Mouse (Mus musculus): ENCODE data around the gene Taf10.

DNA sequence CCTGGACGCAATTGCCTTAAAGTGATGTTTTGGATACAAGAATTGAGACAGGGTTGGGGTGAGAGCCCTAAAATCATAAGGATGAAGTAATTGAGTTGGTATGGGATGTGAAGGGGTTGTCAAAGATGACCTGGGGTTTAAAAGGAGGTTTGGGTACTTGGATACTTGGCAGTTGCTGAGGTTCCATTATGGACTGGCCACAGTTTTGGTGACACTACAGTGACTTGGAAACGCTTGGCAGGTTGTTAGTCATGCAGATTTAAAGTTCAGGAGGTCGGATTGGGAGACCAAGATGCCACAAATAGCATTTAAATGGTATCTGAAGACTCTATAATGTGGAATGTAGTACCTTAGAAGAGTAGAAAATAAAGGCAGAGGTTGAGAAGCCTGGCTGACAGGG lies 6.5 kb downstream of the Taf10 start:
- TF ChIP-seq CTCF (IDR thresholded peaks at IDR 0.05; ENCODE audit: low read depth, low read length) (no peak), GATA1 (IDR thresholded peaks at IDR 0.05; ENCODE audit: borderline replicate concordance, low read length) (no peak), TAL1 (conservative IDR thresholded peaks at IDR 0.05; ENCODE audit: low read depth, low read length) (no peak)

All from G1E (cell line).